Mouse (Mus musculus) mouse embryonic stem cell (cell line): ENCODE measurements around the gene Tsga8.

Source experiments
- in situ Hi-C, 2 experiments: fragments of 300-500 bp; cut with MboI; formaldehyde crosslinking; loops; 1 replicate in 1 of 2; 3 replicates in 1 of 2; pipeline ENCODE4 v1.14.3; 2019 to 2020; ENCODE audit warnings: low sequenced_read_pairs in 2 of 2, low pct_unique_long_range_greater_than_20kb in 1 of 2, mixed read lengths in 1 of 2; ENCODE audit not compliant: unreplicated experiment in 1 of 2

The Tsga8 gene

DNA sequence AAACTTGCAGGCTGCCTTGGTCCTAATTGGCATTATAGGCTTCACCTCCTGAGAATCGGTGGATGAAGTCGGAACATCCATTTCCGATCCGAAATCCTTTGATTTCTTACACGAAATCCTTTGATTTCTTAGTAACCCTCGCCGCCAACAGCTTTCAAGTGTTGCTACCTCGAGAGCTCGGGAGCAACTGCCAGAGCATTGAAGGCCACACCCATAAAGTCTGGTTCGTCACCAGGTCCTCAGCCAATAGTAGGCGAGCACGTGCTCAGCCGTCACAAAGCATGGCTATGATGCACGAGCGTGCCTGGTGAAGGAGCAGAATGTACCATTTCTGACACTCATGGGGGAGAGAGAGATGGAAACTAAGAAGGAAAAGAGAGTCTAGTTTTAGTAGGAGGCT lies at the start of gene Tsga8:
TSS of gene Tsga8 (minus strand) at position 327 of the 400 bp plus-strand sequence.
- in situ Hi-C loops = no loop called here
